Mouse (Mus musculus) lung, adult 10 weeks (tissue): ENCODE measurements around the gene Faiml. TPM values are rescaled to one million over a fixed set of nuclear protein-coding genes. Genes with fewer than 3 reads are reported as not detected.

Experiments used
- polyA plus RNA-seq: library from polyadenylated mRNA; stranded (reverse); fragments of 350-450 nt; fragmentation: Illumina TruSeq; extraction: RNeasy Lipid Tissue Mini Kit (QIAGEN cat#74804); gene quantifications from one replicate; pipeline ENCODE4 v1.2.3, GENCODE M21; 2014; ENCODE audit warnings: low read depth, low replicate concordance; ENCODE audit not compliant: insufficient read depth

Gene Faiml
- polyA plus RNA-seq = not detected

GRCm38 (mm10) chr9:99237139-99237538, at the start of gene Faiml:
Gene Faiml, minus strand, starts transcription at chr9:99237239.

GRCm38 (mm10) chr9:99243190-99243894, 6.3 kb upstream of the Faiml start, which contains the start of gene Cep70:
Gene Cep70, plus strand, starts transcription at chr9:99243367.

Other genes with a start within 250 kb of the Faiml start
- gene Gm1123, start 201.5 kb downstream of the Faiml start, polyA plus RNA-seq = not detected
- gene Pik3cb, start 96.6 kb downstream of the Faiml start, polyA plus RNA-seq = 6.8 TPM
- 13.4 TPM for gene Cep70, start 6.1 kb upstream of the Faiml start, polyA plus RNA-seq
- gene Esyt3, start 121.3 kb upstream of the Faiml start, polyA plus RNA-seq = 2.8 TPM
- gene Mras, start 200.1 kb upstream of the Faiml start, polyA plus RNA-seq = 8.2 TPM
- gene Nme9, start 214.2 kb upstream of the Faiml start, polyA plus RNA-seq = 27.9 TPM